ENCODE assay signal across 15 mouse cellular contexts in the genomic region with DNA sequence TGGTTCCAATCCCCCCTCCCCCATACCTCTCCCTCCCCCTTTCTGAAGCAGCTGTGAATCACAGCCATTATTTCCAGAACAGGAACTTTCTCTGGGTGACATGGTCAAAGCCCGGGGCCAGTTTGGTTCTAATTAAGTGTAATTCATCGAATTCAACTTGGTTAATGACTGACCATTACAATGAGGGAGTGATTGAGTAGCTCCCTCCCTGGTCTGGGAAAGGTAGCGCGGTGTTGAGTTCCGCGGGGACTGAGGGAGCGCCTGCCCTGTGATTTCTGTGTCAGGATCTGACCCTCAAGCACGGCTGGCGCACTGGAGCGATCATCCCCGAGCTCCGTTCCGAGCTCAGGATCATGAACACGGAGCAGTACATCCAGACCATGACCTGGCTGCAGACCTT. TPM values are rescaled to one million over a fixed set of nuclear protein-coding genes. Genes with fewer than 3 reads are reported as not detected.
DNase-seq lines count a peak whose midpoint lies in the region; ATAC-seq and TF ChIP-seq lines count a peak whose summit lies in the region.
"Had no signal": no experiment of that assay in that cellular context is flagged by ENCODE, and none has a peak within 500 bp of the region (broad histone marks: within the 10 kb centered on the region; RNA-seq: fewer than 3 reads in every experiment).

No protein-coding gene starts in this region.

- peak overlapping the region; percentile 99 for H3K27ac ChIP-seq in heart, embryonic 16.5 days (ENCODE audit: low read length)
- H3K27ac ChIP-seq: hindbrain, embryonic 10.5 days; limb, embryonic 12.5 days; neural tube, embryonic 15.5 days had no signal

- H3K4me3 ChIP-seq in heart, embryonic 16.5 days (ENCODE audit: low read length): no peak overlapping the region
- H3K4me3 ChIP-seq: erythroblast, embryonic 14.5 days; hindbrain, embryonic 10.5 days; limb, embryonic 12.5 days; neural tube, embryonic 15.5 days had no signal

- ATAC-seq in heart, embryonic 16.5 days (replicated peaks; ENCODE audit: extremely low read depth, insufficient read depth, low FRiP score): no peak
- no peak for ATAC-seq in erythroblast, adult 5-6 weeks (replicated peaks; ENCODE audit: low FRiP score, poor library complexity, severe bottlenecking)
- ATAC-seq: intestine, embryonic 16.5 days had no signal

- H3K9me3 ChIP-seq in heart, embryonic 16.5 days (replicated peaks; ENCODE audit: control insufficient read depth, low read length): no peaks in the 10 kb centered on the region
- H3K9me3 ChIP-seq: hindbrain, embryonic 10.5 days; limb, embryonic 12.5 days; neural tube, embryonic 15.5 days had no signal

- 88% methylated on average over 14 of the region's 14 CpGs for WGBS in heart, embryonic 16.5 days

- H3K36me3 ChIP-seq in heart, embryonic 16.5 days (ENCODE audit: control insufficient read depth, insufficient read depth): peaks cover 30% of the 10 kb centered on the region

- intact Hi-C loops in heart, postnatal 25 days (cut with DNase I): loop anchor here (5.0 kb wide), 1 partner anchor 118 kb away; a partner anchor contains a TSS

- H3K9ac ChIP-seq in heart, embryonic 16.5 days (ENCODE audit: low read length): no peak overlapping the region
- H3K9ac ChIP-seq: limb, embryonic 12.5 days; neural tube, embryonic 15.5 days had no signal

- DNase-seq in heart, postnatal 25 days (ENCODE audit: low spot score): no peak
- DNase-seq in brain, embryonic 14.5 days (ENCODE audit: low read depth): peak; percentile 40
- DNase-seq in kidney, adult 11 months: peak; percentile 55
- peak; percentile 56 for DNase-seq in kidney, postnatal 14 days
- DNase-seq in left cerebral cortex, adult 8-10 months (ENCODE audit: low spot score in 2 of 2): no peak
- DNase-seq: adrenal gland, postnatal 25 days; cerebellum, postnatal 36 days; lung, adult 18-20 months had no signal

- TF ChIP-seq CTCF in brain, embryonic 14.5 days (IDR thresholded peaks at IDR 0.05; ENCODE audit: borderline replicate concordance, extremely low read depth, insufficient read depth, insufficient read length): no peak

- TF ChIP-seq POLR2A in brain, embryonic 14.5 days (IDR thresholded peaks at IDR 0.05; ENCODE audit: borderline replicate concordance, extremely low read depth, insufficient read depth, insufficient read length, poor library complexity, severe bottlenecking): no peak

- H3K4me1 ChIP-seq in heart, embryonic 16.5 days (ENCODE audit: control insufficient read depth, insufficient read depth, low read length): peaks cover 24% of the 10 kb centered on the region

- no peaks in the 10 kb centered on the region for H3K27me3 ChIP-seq in heart, embryonic 16.5 days (ENCODE audit: control insufficient read depth, insufficient read depth, low read length)
- H3K27me3 ChIP-seq: neural tube, embryonic 15.5 days had no signal

- H3K4me2 ChIP-seq in heart, embryonic 16.5 days (ENCODE audit: low read depth, low read length): no peak overlapping the region
- H3K4me2 ChIP-seq: limb, embryonic 12.5 days; neural tube, embryonic 15.5 days had no signal

RNA-seq across cellular contexts. Expression of a gene that starts 46.1 kb away (rescaled TPM):
- polyA plus RNA-seq in heart, embryonic 16.5 days (2015; fragmentation: Nextera tagmentation; extraction: Ambion mirVana): 4.8 and 5.0 TPM in 2 replicates
- total RNA-seq in heart, postnatal 25 days (2021): 10 to 100 TPM; 30.2 to 36.5 TPM
- 37.5 and 47.7 TPM in 2 replicates for polyA plus RNA-seq in brain, embryonic 14.5 days (2012; rRNA removed)
- 10 to 100 TPM; 62.2 to 70.5 (median 66.3) TPM for total RNA-seq in left cerebral cortex, adult 8-10 months (2022)
- 1.3 and 1.5 TPM in 2 replicates for total RNA-seq in erythroblast, adult 5-6 weeks (2015; ENCODE audit: low replicate concordance)
- 0.17 and 0.70 TPM in 2 replicates for total RNA-seq in erythroblast, adult 5-6 weeks (2017; ENCODE audit: low replicate concordance)

Comparison
In these comparisons a context has a peak if more than half of its experiments do, and no peak if none do; other contexts are left out.
1. DNase-seq: peak in brain, embryonic 14.5 days (single experiment), kidney, adult 11 months (single experiment) and kidney, postnatal 14 days (single experiment); none in heart, postnatal 25 days (single experiment) and left cerebral cortex, adult 8-10 months (0 of 2).
2. RNA of a gene that starts 46.1 kb away (total RNA-seq): 62.2 to 70.5 TPM in left cerebral cortex, adult 8-10 months and 30.2 to 36.5 TPM in heart, postnatal 25 days; 0.17 to 1.5 TPM in erythroblast, adult 5-6 weeks; every median in the first group is over 10 times any median in the second.